Mouse (Mus musculus): ENCODE results near the gene Htr3b. TPM values are rescaled to one million over a fixed set of nuclear protein-coding genes. Genes with fewer than 3 reads are reported as not detected.

Gene Htr3b
- polyA plus RNA-seq, 1 experiment: not detected

- WGBS: 21% methylated on average over 8 of the region's 8 CpGs
- Histone ChIP-seq H3K36me3 (ENCODE audit: control insufficient read depth, insufficient read depth, low read length) (no peaks in the 10 kb centered on the region), H3K4me3 (ENCODE audit: extremely low read depth, insufficient read depth, insufficient read length) (no peak overlapping the region), H3K27me3 (ENCODE audit: control insufficient read depth, insufficient read depth, low read length) (no peaks in the 10 kb centered on the region), H3K4me1 (ENCODE audit: control insufficient read depth, insufficient read depth, insufficient read length) (no peaks in the 10 kb centered on the region), H3K27ac (ENCODE audit: insufficient read depth, low read length) (no peak overlapping the region)
- TF ChIP-seq CTCF (IDR thresholded peaks at IDR 0.05; ENCODE audit: extremely low read depth, insufficient read depth, insufficient read length, insufficient replicate concordance) (no peak), POLR2A (IDR thresholded peaks at IDR 0.05; ENCODE audit: low read depth, low read length) (no peak)
- DNase-seq (ENCODE audit: low read depth in 1 of 2, low spot score in 2 of 2): no peak
Observed at GRCm38 (mm10) chr9:48898551-48898950, 66.2 kb downstream of the Htr3b start.

GRCm38 (mm10) chr9:48895819-48896536, 68.8 kb downstream of the Htr3b start:
- TF ChIP-seq POLR2A (IDR thresholded peaks at IDR 0.05; ENCODE audit: low read depth, low read length) (no peak), CTCF (IDR thresholded peaks at IDR 0.05; ENCODE audit: extremely low read depth, insufficient read depth, insufficient read length, insufficient replicate concordance) (no peak)
- H3K36me3 ChIP-seq (ENCODE audit: control insufficient read depth, insufficient read depth, low read length): no peaks in the 10 kb centered on the region
- no peak for DNase-seq (ENCODE audit: low read depth in 1 of 2, low spot score in 2 of 2)
- no peak overlapping the region for H3K27ac ChIP-seq (ENCODE audit: insufficient read depth, low read length)
- H3K4me3 ChIP-seq (ENCODE audit: extremely low read depth, insufficient read depth, insufficient read length): no peak overlapping the region
- no peaks in the 10 kb centered on the region for H3K27me3 ChIP-seq (ENCODE audit: control insufficient read depth, insufficient read depth, low read length)
- WGBS: 40% methylated on average over 18 of the region's 18 CpGs
- H3K4me1 ChIP-seq (ENCODE audit: control insufficient read depth, insufficient read depth, insufficient read length): no peaks in the 10 kb centered on the region

GRCm38 (mm10) chr9:48894755-48895154, 70.0 kb downstream of the Htr3b start:
- Histone ChIP-seq H3K4me3 (ENCODE audit: extremely low read depth, insufficient read depth, insufficient read length) (no peak overlapping the region), H3K4me1 (ENCODE audit: control insufficient read depth, insufficient read depth, insufficient read length) (no peaks in the 10 kb centered on the region), H3K36me3 (ENCODE audit: control insufficient read depth, insufficient read depth, low read length) (no peaks in the 10 kb centered on the region), H3K27ac (ENCODE audit: insufficient read depth, low read length) (no peak overlapping the region), H3K27me3 (ENCODE audit: control insufficient read depth, insufficient read depth, low read length) (no peaks in the 10 kb centered on the region)
- DNase-seq (ENCODE audit: low read depth in 1 of 2, low spot score in 2 of 2): no peak
- 76% methylated on average over 6 of the region's 6 CpGs for WGBS
- TF ChIP-seq POLR2A (IDR thresholded peaks at IDR 0.05; ENCODE audit: low read depth, low read length) (no peak), CTCF (IDR thresholded peaks at IDR 0.05; ENCODE audit: extremely low read depth, insufficient read depth, insufficient read length, insufficient replicate concordance) (no peak)

- Histone ChIP-seq H3K27ac (ENCODE audit: insufficient read depth, low read length) (no peak overlapping the region), H3K27me3 (ENCODE audit: control insufficient read depth, insufficient read depth, low read length) (no peaks in the 10 kb centered on the region), H3K4me1 (ENCODE audit: control insufficient read depth, insufficient read depth, insufficient read length) (no peaks in the 10 kb centered on the region), H3K36me3 (ENCODE audit: control insufficient read depth, insufficient read depth, low read length) (no peaks in the 10 kb centered on the region), H3K4me3 (ENCODE audit: extremely low read depth, insufficient read depth, insufficient read length) (no peak overlapping the region)
- TF ChIP-seq POLR2A (IDR thresholded peaks at IDR 0.05; ENCODE audit: low read depth, low read length) (no peak), CTCF (IDR thresholded peaks at IDR 0.05; ENCODE audit: extremely low read depth, insufficient read depth, insufficient read length, insufficient replicate concordance) (peak; percentile 46; the same call in 1 of the 2 replicates)
- WGBS: 28% methylated on average over 3 of the region's 3 CpGs
- peak in 1 of 2 experiments; percentile 39 for DNase-seq (ENCODE audit: low read depth in 1 of 2, low spot score in 2 of 2)
Observed at GRCm38 (mm10) chr9:48893986-48894385, 70.8 kb downstream of the Htr3b start.

GRCm38 (mm10) chr9:48889093-48889492, 75.7 kb downstream of the Htr3b start:
- no peak for TF ChIP-seq POLR2A (IDR thresholded peaks at IDR 0.05; ENCODE audit: low read depth, low read length)
- TF ChIP-seq CTCF (IDR thresholded peaks at IDR 0.05; ENCODE audit: extremely low read depth, insufficient read depth, insufficient read length, insufficient replicate concordance): no peak
- WGBS: 80% methylated on average over 7 of the region's 7 CpGs
- Histone ChIP-seq H3K4me1 (ENCODE audit: control insufficient read depth, insufficient read depth, insufficient read length) (no peaks in the 10 kb centered on the region), H3K27ac (ENCODE audit: insufficient read depth, low read length) (no peak overlapping the region), H3K36me3 (ENCODE audit: control insufficient read depth, insufficient read depth, low read length) (no peaks in the 10 kb centered on the region), H3K27me3 (ENCODE audit: control insufficient read depth, insufficient read depth, low read length) (no peaks in the 10 kb centered on the region), H3K4me3 (ENCODE audit: extremely low read depth, insufficient read depth, insufficient read length) (no peak overlapping the region)
- no peak for DNase-seq (ENCODE audit: low read depth in 1 of 2, low spot score in 2 of 2)

Other genes starting within 250 kb of the Htr3b start
- 2.5 and 3.1 TPM in 2 replicates for gene Zbtb16, start 128.8 kb downstream of the Htr3b start, polyA plus RNA-seq (2012; rRNA removed)
- 0.05 TPM in 1 of 2 replicates, not detected in the other for gene Htr3a, start 53.9 kb downstream of the Htr3b start, polyA plus RNA-seq (2012; rRNA removed)
- 12.3 and 15.2 TPM in 2 replicates for gene Usp28, start 20.4 kb upstream of the Htr3b start, polyA plus RNA-seq (2012; rRNA removed)
- 7.8 and 8.1 TPM in 2 replicates for gene Zw10, start 90.6 kb upstream of the Htr3b start, polyA plus RNA-seq (2012; rRNA removed)
- gene Tmprss5, start 116.3 kb upstream of the Htr3b start, polyA plus RNA-seq (2012; rRNA removed): 0.20 and 0.22 TPM in 2 replicates